Mouse (Mus musculus) bone marrow macrophage, adult 2 months (primary cell): ENCODE data around the gene Ipp.

Source experiments
- CTCF ChIP-seq: IDR thresholded peaks from 2 replicates; pipeline ENCODE4 v1.5.1; 2012; ENCODE audit warnings: low read depth, mild to moderate bottlenecking, low read length, moderate library complexity
- POLR2A ChIP-seq: IDR thresholded peaks from 2 replicates; pipeline ENCODE4 v1.6.1; 2012; ENCODE audit warnings: mild to moderate bottlenecking, low read depth, low read length, borderline replicate concordance

GRCm38 (mm10) chr4:116550432-116550831 is 43.1 kb downstream of the Ipp start:
- TF ChIP-seq POLR2A (no peak), CTCF (no peak)
